Mouse (Mus musculus) G1E (cell line): ENCODE data around the gene Gm21985. TPM values are rescaled to one million over a fixed set of nuclear protein-coding genes. Genes with fewer than 3 reads are reported as not detected.

ENCODE experiments used
- ATAC-seq: 2 replicates; pipeline ENCODE4 v1.8.0; 2016; ENCODE audit warnings: mild to moderate bottlenecking; ENCODE audit not compliant: insufficient number of reproducible peaks, poor library complexity, low FRiP score, severe bottlenecking; ENCODE audit errors: extremely low read depth
- DNase-seq: peaks from one replicate; pipeline ENCODE4 v3.0.0; 2012; ENCODE audit warnings: low spot score
- H3K27me3 ChIP-seq: 2 replicates; pipeline ENCODE4 v1.6.1; 2012; ENCODE audit warnings: mild to moderate bottlenecking, low read length, inconsistent platforms; ENCODE audit not compliant: insufficient read depth
- H3K36me3 ChIP-seq: replicated peaks from 2 replicates; pipeline ENCODE3; 2012; ENCODE audit warnings: mild to moderate bottlenecking, inconsistent platforms
- H3K4me1 ChIP-seq: 2 replicates; pipeline ENCODE4 v1.6.1; 2012; ENCODE audit warnings: low read depth, low read length, inconsistent platforms, mixed read lengths; ENCODE audit not compliant: insufficient read depth
- H3K4me3 ChIP-seq: 2 replicates; pipeline ENCODE4 v1.5.1; 2012; ENCODE audit warnings: low read depth, mild to moderate bottlenecking, inconsistent platforms, low read length, moderate library complexity, mixed read lengths
- H3K9me3 ChIP-seq: replicated peaks from 2 replicates; pipeline ENCODE4 v1.6.1; 2012; ENCODE audit warnings: inconsistent platforms
- CTCF ChIP-seq: IDR thresholded peaks from 2 replicates; pipeline ENCODE4 v1.5.1; 2012; ENCODE audit warnings: low read depth, low read length, inconsistent platforms, mixed read lengths
- GATA1 ChIP-seq: IDR thresholded peaks from 2 replicates; pipeline ENCODE4 v1.6.1; 2012; ENCODE audit warnings: borderline replicate concordance, low read length, inconsistent platforms, mixed read lengths
- GATA2 ChIP-seq: IDR thresholded peaks from 2 replicates; pipeline ENCODE4 v1.6.1; 2012; ENCODE audit warnings: low read depth, low read length, inconsistent platforms, borderline replicate concordance
- POLR2AphosphoS5 ChIP-seq: IDR thresholded peaks from 2 replicates; pipeline ENCODE4 v1.6.1; 2012; ENCODE audit warnings: low read depth, low read length, inconsistent platforms; ENCODE audit not compliant: insufficient replicate concordance
- TAL1 ChIP-seq: conservative IDR thresholded peaks from 2 replicates; pipeline ENCODE4 v1.6.1; 2012; ENCODE audit warnings: low read depth, low read length, inconsistent platforms, mixed read lengths
- polyA plus RNA-seq: library from polyadenylated mRNA; stranded (reverse); fragments of >175 nt; gene quantifications from 2 replicates; pipeline ENCODE4 v1.2.3, GENCODE M21; 2012
- total RNA-seq, 2 experiments: library from RNA; stranded (forward) in 1 of 2; stranded (reverse) in 1 of 2; fragments of 200-1000 nt in 1 of 2; fragments of >200 nt in 1 of 2; fragmentation: Nextera tagmentation in 1 of 2; gene quantifications; 2 replicates each; pipeline ENCODE4 v1.2.3; 2014 to 2017

Gene Gm21985
- total and polyA plus RNA-seq, 3 experiments: 0.16 TPM; not detected in 2

DNA sequence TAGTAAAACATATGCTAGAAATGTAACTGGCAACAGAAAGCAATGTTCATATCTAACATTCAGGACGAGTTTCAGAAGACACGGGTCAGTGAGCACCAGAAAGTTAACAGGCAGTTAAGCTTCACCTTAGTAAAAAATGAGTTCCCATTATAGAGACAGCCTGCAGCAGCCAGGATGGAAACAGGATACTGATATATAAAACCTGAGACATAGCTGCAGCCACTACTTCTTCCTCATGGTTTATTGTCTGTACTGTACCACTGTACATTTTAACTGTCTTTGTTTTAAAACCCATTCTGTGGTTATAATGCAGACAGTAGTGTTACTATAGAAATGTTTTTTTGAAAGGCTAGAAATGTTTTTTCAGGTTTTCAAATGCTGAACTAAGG, 94.7 kb downstream of the Gm21985 start:
- Histone ChIP-seq H3K4me3 (no peak overlapping the region), H3K27me3 (no peaks in the 10 kb centered on the region), H3K36me3 (peaks cover 80% of the 10 kb centered on the region), H3K9me3 (no peaks in the 10 kb centered on the region), H3K4me1 (no peaks in the 10 kb centered on the region)
- DNase-seq: no peak
- TF ChIP-seq GATA2: no peak
- no peak for TF ChIP-seq CTCF
- no peak for TF ChIP-seq POLR2AphosphoS5
- no peak for TF ChIP-seq GATA1
- TF ChIP-seq TAL1: no peak
- ATAC-seq: no peak

DNA sequence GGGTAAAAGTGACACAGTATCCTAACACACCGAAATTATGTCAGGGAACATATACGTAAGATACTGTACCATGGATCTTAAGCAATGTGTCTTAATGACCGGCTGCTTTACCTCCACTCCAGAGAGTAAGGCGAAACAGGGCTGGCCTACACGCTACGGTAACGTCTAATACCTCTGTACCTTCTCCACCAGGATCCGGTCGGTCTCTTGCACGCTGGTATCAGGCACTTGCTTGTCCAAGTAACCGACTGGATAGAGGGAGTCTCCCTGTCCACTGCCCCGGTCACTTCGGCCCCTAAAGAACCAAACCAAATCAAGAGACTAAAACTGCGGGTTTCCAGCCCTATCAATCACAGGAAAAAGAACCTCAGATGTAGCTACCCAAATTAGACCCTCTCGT, 101.1 kb downstream of the Gm21985 start:
- peak; percentile 7; the same call in 1 of the 2 replicates for ATAC-seq
- peak overlapping the region; percentile 92 for H3K4me3 ChIP-seq
- TF ChIP-seq TAL1 (no peak), POLR2AphosphoS5 (no peak), GATA2 (no peak), GATA1 (no peak), CTCF (no peak)

DNA sequence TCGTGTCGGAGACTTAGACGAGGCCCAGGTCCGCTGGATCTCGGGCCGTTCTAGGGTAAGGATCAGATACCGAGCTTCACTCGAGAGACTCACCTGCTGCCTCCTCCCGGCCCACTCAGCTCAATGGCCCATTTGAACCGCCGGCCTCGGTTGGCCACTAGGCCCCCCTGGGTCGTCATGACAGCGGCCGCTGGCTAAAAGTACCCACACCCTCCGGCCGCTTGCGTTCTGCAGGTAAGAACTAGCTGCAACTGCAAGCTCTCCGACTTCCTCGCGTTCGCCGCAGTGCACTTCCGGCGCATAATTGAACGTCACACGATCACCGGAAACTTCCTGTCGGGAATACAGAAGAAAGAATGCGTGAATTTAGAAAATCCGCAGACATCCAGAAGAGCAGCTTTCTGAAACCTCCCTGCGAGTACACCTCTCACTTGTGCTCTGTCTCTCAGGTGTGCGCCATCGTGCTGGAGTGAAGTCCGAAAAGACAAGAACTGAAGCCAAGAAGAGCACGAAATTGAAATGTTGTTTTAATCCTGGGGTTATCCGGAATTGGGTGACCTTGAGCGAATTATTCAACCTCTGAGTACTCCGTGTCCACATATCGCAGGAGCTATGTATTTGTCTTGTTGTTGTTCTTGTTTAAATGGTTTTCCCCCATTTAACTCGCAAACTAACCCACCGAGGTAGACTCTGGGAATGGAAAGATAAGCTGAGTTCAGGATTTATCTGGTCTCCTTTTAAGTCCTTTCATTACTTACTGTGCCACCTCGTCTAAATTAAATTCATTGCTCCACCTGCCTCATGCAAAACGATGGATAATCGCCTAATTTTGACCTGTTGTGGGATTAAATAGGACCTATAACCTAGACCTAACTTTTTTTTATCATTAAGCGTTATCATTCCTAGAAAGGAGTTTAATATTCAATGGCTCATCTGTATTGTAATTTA, 101.9 kb downstream of the Gm21985 start, which contains the start of gene Emc4:
Emc4 (minus strand) TSS at position 302 of the 948 bp plus-strand sequence.
- ATAC-seq (peak; percentile 78), DNase-seq (peak; percentile 44)
- TF ChIP-seq POLR2AphosphoS5 (no peak; the same call in 1 of the 2 replicates), GATA1 (no peak), CTCF (no peak)

More for the DNA sequence above, 101.1 kb downstream of the Gm21985 start:
- Histone ChIP-seq H3K9me3 (no peaks in the 10 kb centered on the region), H3K36me3 (peaks cover 37% of the 10 kb centered on the region), H3K27me3 (no peaks in the 10 kb centered on the region), H3K4me1 (peaks cover 23% of the 10 kb centered on the region)
- DNase-seq: no peak

DNA sequence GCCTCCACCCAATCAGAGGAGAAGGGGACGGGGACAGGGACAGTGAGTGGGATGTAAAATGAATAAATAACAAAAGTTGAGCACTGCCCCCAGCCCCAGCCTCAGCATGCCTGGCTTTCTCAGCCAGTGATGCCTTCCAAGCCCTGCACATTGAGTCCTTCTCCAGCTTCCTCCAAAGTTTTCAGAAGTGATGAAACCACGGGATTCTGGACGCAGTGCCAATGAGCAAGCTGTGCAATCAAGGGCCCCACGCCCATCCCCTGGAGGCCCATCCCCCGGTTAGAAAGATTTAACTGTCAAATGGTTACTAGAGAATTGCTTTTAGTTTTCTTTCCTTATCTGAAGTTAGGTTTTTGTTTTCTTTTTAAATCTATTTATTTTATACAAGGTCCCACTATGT, 103.8 kb downstream of the Gm21985 start:
- no peaks in the 10 kb centered on the region for H3K9me3 ChIP-seq
- H3K27me3 ChIP-seq: 0 out of 2 replicates have a peak, but pooled peaks cover 2% of the 10 kb centered on the region
- H3K4me3 ChIP-seq: no peak overlapping the region; the same call in 1 of the 2 replicates
- DNase-seq: no peak
- no peak for ATAC-seq
- peaks cover 13% of the 10 kb centered on the region for H3K36me3 ChIP-seq
- H3K4me1 ChIP-seq: peaks cover 30% of the 10 kb centered on the region
- TF ChIP-seq POLR2AphosphoS5 (no peak), TAL1 (no peak), CTCF (no peak), GATA2 (no peak), GATA1 (no peak)

More for the DNA sequence above, 101.9 kb downstream of the Gm21985 start, which contains the start of gene Emc4:
- H3K4me3 ChIP-seq: peak within 1 kb of the TSS; percentile 92
- peaks cover 31% of the 10 kb centered on the region for H3K36me3 ChIP-seq
- H3K27me3 ChIP-seq: no peaks in the 10 kb centered on the region
- peaks cover 23% of the 10 kb centered on the region for H3K4me1 ChIP-seq
- H3K9me3 ChIP-seq: no peaks in the 10 kb centered on the region

DNA sequence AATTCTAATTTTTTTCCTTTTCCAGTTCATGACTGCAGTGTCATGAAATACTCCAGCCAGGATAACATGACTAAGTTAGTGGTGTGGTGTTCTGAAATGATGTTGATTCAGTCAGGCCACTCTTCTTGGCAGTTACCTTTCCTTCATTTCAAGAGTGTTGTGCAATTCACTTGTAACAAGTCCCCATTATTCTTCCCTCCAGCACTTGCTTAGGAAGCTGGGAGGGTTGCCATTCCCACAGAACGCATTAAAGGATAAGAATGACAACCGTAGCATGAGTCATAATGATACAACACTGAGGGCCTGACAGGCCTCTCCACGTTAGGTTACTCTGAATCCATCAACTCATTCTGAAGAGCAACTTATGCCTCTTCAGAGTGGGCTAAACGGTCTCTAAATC, 107.0 kb downstream of the Gm21985 start:
- Histone ChIP-seq H3K9me3 (no peaks in the 10 kb centered on the region), H3K36me3 (peaks cover 6% of the 10 kb centered on the region), H3K4me3 (no peak overlapping the region), H3K4me1 (peaks cover 23% of the 10 kb centered on the region), H3K27me3 (peaks cover 4% of the 10 kb centered on the region)
- ATAC-seq (no peak), DNase-seq (no peak)
- TF ChIP-seq GATA1 (no peak), CTCF (no peak), GATA2 (no peak), TAL1 (no peak), POLR2AphosphoS5 (no peak)

DNA sequence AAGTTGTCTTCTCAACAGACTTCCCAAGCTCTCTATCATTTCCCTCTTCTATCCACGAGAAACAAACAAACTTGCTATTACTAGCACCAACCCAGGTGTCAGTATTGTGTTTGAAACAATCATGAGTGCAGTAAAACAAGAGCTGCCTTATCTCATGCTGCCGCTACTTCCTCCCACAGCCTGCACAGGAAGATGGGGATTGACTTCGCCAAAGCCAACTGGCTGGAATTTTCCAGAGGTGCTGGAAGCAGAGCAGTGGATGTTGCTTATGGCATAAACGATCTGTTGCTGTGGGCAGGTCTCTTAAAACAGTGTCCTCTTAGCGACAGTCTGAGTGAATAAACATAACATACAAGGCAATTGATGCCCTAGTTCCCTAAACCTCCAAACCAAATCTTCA, 108.5 kb downstream of the Gm21985 start:
- H3K4me3 ChIP-seq: no peak overlapping the region
- H3K9me3 ChIP-seq: no peaks in the 10 kb centered on the region
- peaks cover 20% of the 10 kb centered on the region for H3K4me1 ChIP-seq
- no peak for TF ChIP-seq CTCF
- TF ChIP-seq GATA2: no peak
- TF ChIP-seq POLR2AphosphoS5: no peak
- no peak for TF ChIP-seq TAL1
- no peak for TF ChIP-seq GATA1
- no peak for ATAC-seq
- peaks cover 4% of the 10 kb centered on the region for H3K36me3 ChIP-seq
- peaks cover 4% of the 10 kb centered on the region for H3K27me3 ChIP-seq
- no peak for DNase-seq
